Mouse (Mus musculus) liver, adult 2 months (tissue): ENCODE measurements around the gene Itpkb.

Experiments used
- CTCF ChIP-seq: fragments of 200-500 bp; IDR thresholded peaks from 2 replicates; pipeline ENCODE4 v1.5.1; 2011; ENCODE audit warnings: low read depth, low read length, control low read depth
- POLR2A ChIP-seq: fragments of 200-500 bp; IDR thresholded peaks from 2 replicates; pipeline ENCODE4 v1.6.1; 2011; ENCODE audit warnings: low read length, control low read depth; ENCODE audit not compliant: insufficient read depth; ENCODE audit errors: extremely low read depth

GRCm38 (mm10) chr1:180420496-180421164 lies 90.3 kb downstream of the Itpkb start:
- TF ChIP-seq CTCF = no peak
- no peak for TF ChIP-seq POLR2A
